Mouse (Mus musculus): ENCODE data around the gene 6030452D12Rik. TPM values are rescaled to one million over a fixed set of nuclear protein-coding genes. Genes with fewer than 3 reads are reported as not detected.

Gene 6030452D12Rik
- total and polyA plus RNA-seq, 2 experiments from 2014 or later, result not detected

- Histone ChIP-seq H3K9me3 (ENCODE audit: low read length) (no peaks in the 10 kb centered on the region), H3K4me2 (ENCODE audit: low read depth) (no peak overlapping the region), H3K27me3 (ENCODE audit: insufficient read depth, low read length) (no peaks in the 10 kb centered on the region), H3K27ac (ENCODE audit: low read depth, low read length) (no peak overlapping the region), H3K4me3 (ENCODE audit: low read depth, low read length) (no peak overlapping the region), H3K36me3 (ENCODE audit: insufficient read depth) (no peaks in the 10 kb centered on the region), H3K4me1 (ENCODE audit: insufficient read depth) (no peaks in the 10 kb centered on the region), H3K9ac (no peak overlapping the region)
- TF ChIP-seq CTCF (IDR thresholded peaks at IDR 0.05; ENCODE audit: low read depth), result no peak
- DNase-seq (no peak), ATAC-seq (no peak)
- WGBS, result 93% methylated on average over 10 of the region's 10 CpGs
Measured at GRCm38 (mm10) chr8:106529885-106530482, 29.7 kb downstream of the 6030452D12Rik start.

- Histone ChIP-seq H3K9me3 (ENCODE audit: low read length) (no peaks in the 10 kb centered on the region), H3K27ac (ENCODE audit: low read depth, low read length) (no peak overlapping the region), H3K9ac (no peak overlapping the region), H3K4me1 (ENCODE audit: insufficient read depth) (no peaks in the 10 kb centered on the region), H3K4me2 (ENCODE audit: low read depth) (no peak overlapping the region), H3K4me3 (ENCODE audit: low read depth, low read length) (no peak overlapping the region), H3K27me3 (ENCODE audit: insufficient read depth, low read length) (no peaks in the 10 kb centered on the region), H3K36me3 (ENCODE audit: insufficient read depth) (no peaks in the 10 kb centered on the region)
- peak; percentile 51 for TF ChIP-seq CTCF (IDR thresholded peaks at IDR 0.05; ENCODE audit: low read depth)
- no peak for DNase-seq
- ATAC-seq, result no peak
- WGBS, result 74% methylated on average over 4 of the region's 4 CpGs
Measured at GRCm38 (mm10) chr8:106530566-106530965, 30.2 kb downstream of the 6030452D12Rik start.

- H3K4me1 ChIP-seq (ENCODE audit: insufficient read depth), result no peaks in the 10 kb centered on the region
- 79% methylated on average over 7 of the region's 7 CpGs for WGBS
- DNase-seq, result no peak
- no peak overlapping the region for H3K4me3 ChIP-seq (ENCODE audit: low read depth, low read length)
- no peak overlapping the region for H3K9ac ChIP-seq
- H3K9me3 ChIP-seq (ENCODE audit: low read length), result no peaks in the 10 kb centered on the region
- H3K27me3 ChIP-seq (ENCODE audit: insufficient read depth, low read length), result no peaks in the 10 kb centered on the region
- TF ChIP-seq CTCF (IDR thresholded peaks at IDR 0.05; ENCODE audit: low read depth), result no peak
- no peaks in the 10 kb centered on the region for H3K36me3 ChIP-seq (ENCODE audit: insufficient read depth)
- no peak overlapping the region for H3K27ac ChIP-seq (ENCODE audit: low read depth, low read length)
- H3K4me2 ChIP-seq (ENCODE audit: low read depth), result no peak overlapping the region
- ATAC-seq, result no peak
Measured at GRCm38 (mm10) chr8:106533709-106534108, 33.4 kb downstream of the 6030452D12Rik start.

- H3K36me3 ChIP-seq (ENCODE audit: insufficient read depth), result no peaks in the 10 kb centered on the region
- no peak overlapping the region for H3K4me3 ChIP-seq (ENCODE audit: low read depth, low read length)
- 34% methylated on average over 6 of the region's 6 CpGs for WGBS
- H3K4me1 ChIP-seq (ENCODE audit: insufficient read depth), result no peaks in the 10 kb centered on the region
- H3K9ac ChIP-seq, result no peak overlapping the region
- H3K27me3 ChIP-seq (ENCODE audit: insufficient read depth, low read length), result no peaks in the 10 kb centered on the region
- no peak overlapping the region for H3K4me2 ChIP-seq (ENCODE audit: low read depth)
- DNase-seq (peak; percentile 55), ATAC-seq (no peak)
- TF ChIP-seq CTCF (IDR thresholded peaks at IDR 0.05; ENCODE audit: low read depth), result peak; percentile 72
- H3K9me3 ChIP-seq (ENCODE audit: low read length), result no peaks in the 10 kb centered on the region
- H3K27ac ChIP-seq (ENCODE audit: low read depth, low read length), result no peak overlapping the region
Measured at GRCm38 (mm10) chr8:106534449-106534848, 34.1 kb downstream of the 6030452D12Rik start.

GRCm38 (mm10) chr8:106535448-106535847 lies 35.1 kb downstream of the 6030452D12Rik start:
- Histone ChIP-seq H3K9ac (no peak overlapping the region), H3K4me3 (ENCODE audit: low read depth, low read length) (no peak overlapping the region), H3K27me3 (ENCODE audit: insufficient read depth, low read length) (no peaks in the 10 kb centered on the region), H3K9me3 (ENCODE audit: low read length) (no peaks in the 10 kb centered on the region), H3K36me3 (ENCODE audit: insufficient read depth) (no peaks in the 10 kb centered on the region), H3K4me2 (ENCODE audit: low read depth) (no peak overlapping the region), H3K27ac (ENCODE audit: low read depth, low read length) (no peak overlapping the region), H3K4me1 (ENCODE audit: insufficient read depth) (no peaks in the 10 kb centered on the region)
- ATAC-seq (no peak), DNase-seq (no peak)
- WGBS, result 68% methylated on average over 4 of the region's 4 CpGs
- TF ChIP-seq CTCF (IDR thresholded peaks at IDR 0.05; ENCODE audit: low read depth), result no peak

- no peak for TF ChIP-seq CTCF (IDR thresholded peaks at IDR 0.05; ENCODE audit: low read depth)
- DNase-seq (no peak), ATAC-seq (no peak)
- H3K4me2 ChIP-seq (ENCODE audit: low read depth), result no peak overlapping the region
- H3K4me1 ChIP-seq (ENCODE audit: insufficient read depth), result no peaks in the 10 kb centered on the region
- no peaks in the 10 kb centered on the region for H3K27me3 ChIP-seq (ENCODE audit: insufficient read depth, low read length)
- no peaks in the 10 kb centered on the region for H3K36me3 ChIP-seq (ENCODE audit: insufficient read depth)
- no peak overlapping the region for H3K9ac ChIP-seq
- H3K4me3 ChIP-seq (ENCODE audit: low read depth, low read length), result no peak overlapping the region
- H3K27ac ChIP-seq (ENCODE audit: low read depth, low read length), result no peak overlapping the region
- WGBS, result 75% methylated on average over 5 of the region's 5 CpGs
- no peaks in the 10 kb centered on the region for H3K9me3 ChIP-seq (ENCODE audit: low read length)
Measured at GRCm38 (mm10) chr8:106539193-106539592, 38.9 kb downstream of the 6030452D12Rik start.

GRCm38 (mm10) chr8:106541002-106541401 lies 40.7 kb downstream of the 6030452D12Rik start:
- Histone ChIP-seq H3K36me3 (ENCODE audit: insufficient read depth) (no peaks in the 10 kb centered on the region), H3K27ac (ENCODE audit: low read depth, low read length) (no peak overlapping the region), H3K9me3 (ENCODE audit: low read length) (no peaks in the 10 kb centered on the region), H3K4me2 (ENCODE audit: low read depth) (no peak overlapping the region), H3K4me1 (ENCODE audit: insufficient read depth) (no peaks in the 10 kb centered on the region), H3K27me3 (ENCODE audit: insufficient read depth, low read length) (no peaks in the 10 kb centered on the region), H3K4me3 (ENCODE audit: low read depth, low read length) (no peak overlapping the region), H3K9ac (no peak overlapping the region)
- WGBS, result 84% methylated on average over 11 of the region's 11 CpGs
- ATAC-seq, result no peak
- no peak for DNase-seq
- TF ChIP-seq CTCF (IDR thresholded peaks at IDR 0.05; ENCODE audit: low read depth), result no peak
